Mouse (Mus musculus) embryo, embryonic 11 days (tissue): ENCODE measurements at regions not wholly inside any gene's neighbourhood (a gene's known extent, or its start where the extent isn't known, plus 50 kb on each side); places are given as distances from the start of the nearest gene placed in this dataset.

Source experiments
- DNase-seq: peaks from one replicate; pipeline ENCODE4 v3.0.0-alpha.2; 2015

- DNase-seq: peak; percentile 67
Measured at GRCm38 (mm10) chr11:6923917-6924316, 86.5 kb upstream of the Gm11983 start.

DNA sequence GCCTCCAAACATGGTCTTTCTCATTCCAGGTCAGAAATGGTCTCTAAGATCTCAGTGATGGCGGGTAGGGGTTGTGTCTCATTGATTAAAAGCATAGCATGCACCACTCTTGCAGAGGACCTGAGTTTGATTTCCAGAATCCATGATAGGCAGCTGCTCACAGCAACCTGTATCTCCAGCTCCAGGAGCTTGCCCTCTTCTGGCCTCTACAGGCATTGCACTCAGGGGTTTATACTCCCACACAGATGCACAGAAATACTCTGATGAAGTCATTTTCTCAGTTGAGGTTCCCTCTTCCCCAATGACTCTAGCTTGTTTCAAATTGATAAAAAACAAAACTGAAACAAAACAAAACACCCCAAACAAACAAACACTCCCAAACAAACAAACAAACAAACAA, 81.1 kb upstream of the Gm11983 start:
- no peak for DNase-seq

GRCm38 (mm10) chr11:6905630-6906029, 68.2 kb upstream of the Gm11983 start:
- no peak for DNase-seq

DNA sequence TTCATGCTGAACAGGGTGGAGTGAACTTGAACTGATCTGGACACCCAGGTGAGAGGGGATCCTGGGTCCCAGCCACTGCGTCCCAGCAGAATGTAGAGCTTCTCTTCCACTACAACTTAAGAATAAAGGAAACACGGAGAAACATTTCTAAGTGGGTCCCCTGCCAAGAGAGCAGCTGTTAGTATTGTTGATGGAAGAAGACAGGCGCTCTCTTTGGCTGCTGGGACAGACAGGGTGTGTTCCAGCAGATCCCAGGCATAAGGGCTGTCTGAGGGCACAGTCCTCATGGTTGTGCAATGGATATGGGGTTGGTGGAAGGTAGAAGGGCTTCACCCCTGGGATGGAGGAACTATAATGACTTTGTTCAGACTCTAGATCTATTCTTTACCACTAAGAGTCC, 65.5 kb upstream of the Gm11983 start:
- no peak for DNase-seq

- DNase-seq: no peak
Measured at GRCm38 (mm10) chr11:6902271-6902670, 64.8 kb upstream of the Gm11983 start.

DNA sequence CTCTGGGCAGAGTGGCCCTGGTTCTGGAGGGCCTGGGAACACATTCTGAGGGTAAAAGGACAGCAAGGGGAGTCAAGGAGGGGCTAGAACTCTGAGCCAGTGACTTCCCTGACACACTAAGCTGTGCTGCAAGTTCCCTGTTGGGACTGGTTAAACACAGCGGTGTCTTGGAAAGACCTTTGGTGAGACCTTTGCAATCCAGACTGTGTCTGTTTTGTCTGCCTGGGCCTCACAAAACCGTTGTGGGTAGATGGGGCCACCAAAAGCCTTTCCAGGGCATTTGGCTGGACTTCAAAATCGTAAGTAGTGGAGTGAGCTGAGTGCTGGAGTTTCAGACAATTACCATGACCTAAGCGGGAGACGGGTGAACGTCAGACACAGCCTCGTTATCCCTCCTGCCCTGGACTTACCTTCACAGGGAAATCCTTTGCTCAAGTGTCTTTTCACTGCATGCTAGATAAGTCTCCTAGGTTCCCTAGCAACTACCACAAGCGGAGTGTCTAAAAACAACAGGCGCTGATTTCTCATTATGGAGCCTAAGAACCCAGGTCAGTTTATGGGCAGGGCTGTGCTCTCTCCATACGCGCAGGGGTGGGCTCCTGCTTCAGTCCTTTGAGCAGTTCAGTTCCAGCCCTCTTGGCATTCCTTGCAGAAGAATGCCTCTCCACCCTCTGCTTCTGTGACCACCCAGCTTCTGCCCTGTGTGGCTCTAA, 63.5 kb upstream of the Gm11983 start:
- no peak for DNase-seq

- no peak for DNase-seq
Measured at GRCm38 (mm10) chr11:6900357-6900756, 62.9 kb upstream of the Gm11983 start.

DNA sequence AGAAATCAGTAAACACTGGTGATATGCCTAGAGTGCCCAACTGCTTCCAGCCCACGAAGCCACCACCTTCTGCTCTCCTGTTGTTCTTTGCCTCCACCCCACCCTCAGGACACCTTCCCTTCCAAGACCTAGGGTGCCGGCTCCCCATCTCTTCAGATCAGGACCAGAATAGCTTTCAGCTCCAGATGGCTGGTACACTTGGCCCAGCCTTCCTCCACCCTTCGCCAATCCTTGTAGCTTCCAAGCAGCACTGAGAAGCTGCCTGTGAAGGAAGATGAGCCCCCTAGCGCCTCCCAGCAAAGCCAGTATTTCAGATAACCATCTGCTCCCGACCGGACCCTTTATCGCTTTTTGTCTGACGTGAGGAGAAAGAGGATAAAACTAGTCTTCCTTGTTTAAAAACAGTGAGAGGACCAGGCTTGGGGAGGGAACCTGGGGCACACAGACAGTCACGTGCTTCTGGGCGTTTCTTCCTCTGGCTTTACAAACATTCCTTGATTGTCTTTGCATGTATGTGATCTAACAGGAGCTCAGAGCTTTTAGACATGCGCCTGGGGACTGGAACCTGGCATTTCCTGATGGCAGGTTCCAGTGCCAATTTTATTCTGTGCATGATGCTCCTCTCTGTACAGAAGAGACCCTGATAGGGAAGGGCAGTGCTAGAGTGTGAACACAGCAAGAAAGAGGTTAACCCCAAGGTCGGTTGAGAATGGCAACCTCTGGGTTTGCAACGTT, 62.0 kb upstream of the Gm11983 start:
- no peak for DNase-seq

DNA sequence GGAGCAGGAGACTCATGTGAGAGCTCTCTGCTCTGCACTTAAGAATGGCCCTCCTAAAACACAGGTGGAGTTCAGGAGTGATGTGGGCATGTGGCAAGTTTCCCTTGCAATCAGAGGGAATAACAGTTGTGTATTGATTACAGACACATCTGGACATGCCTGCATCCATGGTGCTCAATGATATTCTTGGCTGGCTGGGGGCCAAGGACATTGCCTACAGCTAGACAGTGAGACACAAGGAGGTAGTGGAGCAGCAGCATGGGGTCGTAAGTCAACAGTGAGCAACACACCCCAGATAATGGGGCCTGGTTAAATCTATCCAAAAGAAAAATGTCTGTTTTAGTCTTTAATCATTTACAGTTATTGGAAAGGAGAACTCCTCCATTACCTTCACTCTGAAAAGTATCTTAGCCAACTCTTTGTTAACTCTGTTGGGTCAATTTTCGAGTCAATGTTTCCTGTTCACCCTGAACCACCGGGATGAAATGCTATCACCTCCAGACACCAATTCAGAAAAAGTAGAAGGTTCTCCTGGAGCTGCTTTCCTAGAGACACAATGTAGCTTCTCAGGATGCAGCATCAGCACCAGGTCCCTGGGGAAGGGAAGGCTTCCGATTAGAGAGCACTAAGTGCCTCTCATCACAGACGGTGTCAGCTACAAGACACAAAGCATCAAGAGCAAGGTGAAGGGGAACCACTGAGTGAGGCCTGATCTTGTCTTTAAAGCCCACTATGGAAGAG, 61.1 kb upstream of the Gm11983 start:
- DNase-seq: no peak

- no peak for DNase-seq
Measured at GRCm38 (mm10) chr11:6895786-6896093, 58.3 kb upstream of the Gm11983 start.

DNA sequence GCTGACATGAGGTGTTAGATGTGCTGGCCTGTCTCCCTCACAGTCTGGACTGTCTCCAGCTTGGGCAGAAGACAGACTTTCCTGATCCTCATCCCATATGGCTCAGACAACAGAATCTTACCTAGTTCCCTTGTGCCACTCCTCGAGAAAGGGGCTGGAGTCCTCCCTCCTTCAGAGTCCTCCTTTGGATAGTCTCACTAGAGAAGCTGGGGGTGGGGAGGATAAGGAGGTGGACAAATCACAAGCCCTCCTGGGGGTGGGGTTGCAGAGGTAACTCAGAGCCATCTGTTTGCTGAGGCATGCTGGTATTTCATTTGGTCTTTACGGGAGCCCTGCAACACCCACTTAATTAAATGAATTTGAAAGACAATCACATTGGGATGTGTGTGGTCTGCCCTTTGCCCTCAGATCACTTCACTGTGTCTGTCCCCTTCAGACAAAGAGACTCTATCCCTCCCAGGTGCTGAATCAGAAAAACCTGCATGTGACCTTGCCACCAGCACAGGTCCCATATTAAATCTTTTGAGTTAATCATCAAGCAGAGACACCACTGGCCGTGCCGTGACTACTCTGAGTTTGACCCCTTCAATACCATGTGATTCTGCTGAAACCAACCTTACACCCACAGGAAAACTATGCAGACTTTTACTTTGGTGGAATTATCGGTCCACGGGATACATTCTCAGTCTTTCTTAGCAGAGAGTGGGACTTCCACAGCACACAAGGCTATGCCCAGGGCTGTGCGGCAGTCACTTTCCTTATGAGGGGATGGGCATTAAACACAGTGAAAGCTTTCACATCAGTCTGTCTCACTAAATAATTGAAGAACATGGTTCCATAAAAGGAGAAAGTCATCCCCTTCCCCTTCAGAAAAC, 57.7 kb upstream of the Gm11983 start:
- DNase-seq: peak; percentile 28

DNA sequence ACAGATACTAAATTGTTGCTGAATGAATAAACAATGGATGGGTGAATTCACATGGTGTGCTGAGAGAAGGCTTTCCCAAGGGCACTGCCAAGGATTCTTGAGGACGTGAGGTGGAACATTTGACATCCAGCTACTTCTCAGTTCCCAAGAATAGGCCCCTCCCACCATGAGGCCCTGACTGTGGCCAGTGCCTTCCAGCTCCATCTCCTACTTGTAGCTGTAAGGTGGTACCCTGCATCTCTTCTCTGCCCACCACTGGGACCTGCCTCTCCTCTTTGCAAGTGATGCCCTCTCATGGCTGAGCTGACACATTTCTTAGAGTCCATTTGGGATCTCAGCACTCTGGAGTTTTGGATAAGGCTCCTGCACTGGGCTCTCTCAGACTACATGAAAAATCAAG, 56.3 kb upstream of the Gm11983 start:
- DNase-seq: no peak

GRCm38 (mm10) chr11:6893063-6893462, 55.6 kb upstream of the Gm11983 start:
- DNase-seq: no peak

DNA sequence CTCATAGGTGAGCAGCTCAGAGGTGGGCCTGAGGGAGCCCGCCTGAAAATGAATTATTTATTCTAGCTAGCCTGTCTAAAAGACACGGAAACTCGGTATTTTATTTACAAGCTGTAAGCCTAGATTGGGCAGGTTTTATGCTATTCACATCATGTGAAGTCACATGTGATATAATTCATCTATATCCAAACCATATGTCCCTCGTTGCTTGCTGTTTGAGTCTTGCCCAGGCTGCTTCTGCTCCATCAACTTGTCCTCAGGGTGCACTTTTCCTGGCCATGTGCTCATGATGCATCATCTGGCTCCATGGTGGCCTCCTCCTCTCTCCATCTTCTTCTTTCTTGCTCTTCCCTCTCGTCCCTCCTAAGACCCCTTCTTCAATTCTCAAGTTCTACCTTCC, 53.0 kb upstream of the Gm11983 start:
- no peak for DNase-seq

GRCm38 (mm10) chr11:6889660-6890185, 52.3 kb upstream of the Gm11983 start:
- DNase-seq: no peak

DNA sequence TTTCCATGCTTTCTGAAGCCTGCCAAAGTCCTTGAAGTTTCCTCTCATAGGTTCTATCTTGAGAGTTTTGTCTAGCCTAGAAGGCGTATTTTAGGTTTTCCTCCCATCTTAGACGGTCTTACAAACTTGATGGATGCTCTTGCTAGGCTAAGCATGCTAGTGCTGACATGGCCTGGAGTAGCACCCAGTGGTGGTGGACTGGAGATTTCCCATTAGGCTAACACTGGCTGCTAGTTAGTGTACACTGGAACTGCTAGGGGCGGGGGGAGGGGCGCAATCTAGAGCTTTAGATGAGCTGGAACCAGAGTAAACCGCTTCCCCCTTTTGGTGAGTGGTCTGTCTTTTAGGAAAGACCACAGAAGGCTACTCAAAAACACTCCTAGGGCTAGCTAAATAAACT, 51.7 kb upstream of the Gm11983 start:
- DNase-seq: no peak
